Mouse (Mus musculus): ENCODE results near the gene Dclk2.
A peak's percentile ranks its signal among the peaks of the same experiment; 100 is the strongest.

Dclk2 gene

GRCm38 (mm10) chr3:86887512-86887911 lies 33.1 kb downstream of the Dclk2 start:
- DNase-seq = no peak

GRCm38 (mm10) chr3:86885180-86885579 lies 35.5 kb downstream of the Dclk2 start:
- no peak for DNase-seq

GRCm38 (mm10) chr3:86884481-86884880 lies 36.2 kb downstream of the Dclk2 start:
- DNase-seq = no peak

GRCm38 (mm10) chr3:86883985-86884384 lies 36.7 kb downstream of the Dclk2 start:
- DNase-seq = no peak

- no peak for DNase-seq
Observed at GRCm38 (mm10) chr3:86875912-86876311, 44.7 kb downstream of the Dclk2 start.

GRCm38 (mm10) chr3:86873092-86873600 lies 47.5 kb downstream of the Dclk2 start:
- DNase-seq = no peak

GRCm38 (mm10) chr3:86870952-86871351 lies 49.7 kb downstream of the Dclk2 start:
- no peak for DNase-seq

- no peak for DNase-seq
Observed at GRCm38 (mm10) chr3:86870411-86870810, 50.2 kb downstream of the Dclk2 start.

GRCm38 (mm10) chr3:86868721-86869120 lies 51.9 kb downstream of the Dclk2 start:
- DNase-seq = no peak

GRCm38 (mm10) chr3:86863327-86864008 lies 57.2 kb downstream of the Dclk2 start:
- DNase-seq = peak; percentile 23

- no peak for DNase-seq
Observed at GRCm38 (mm10) chr3:86862939-86863311, 57.7 kb downstream of the Dclk2 start.

GRCm38 (mm10) chr3:86862245-86862938 lies 58.3 kb downstream of the Dclk2 start:
- DNase-seq = no peak

- no peak for DNase-seq
Observed at GRCm38 (mm10) chr3:86859791-86860190, 60.9 kb downstream of the Dclk2 start.

GRCm38 (mm10) chr3:86858699-86859098 lies 62.0 kb downstream of the Dclk2 start:
- no peak for DNase-seq

GRCm38 (mm10) chr3:86857833-86858398 lies 62.7 kb downstream of the Dclk2 start:
- DNase-seq = no peak

- DNase-seq = no peak
Observed at GRCm38 (mm10) chr3:86852867-86853266, 67.8 kb downstream of the Dclk2 start.

- DNase-seq = no peak
Observed at GRCm38 (mm10) chr3:86851131-86851530, 69.5 kb downstream of the Dclk2 start.

GRCm38 (mm10) chr3:86850394-86851030 lies 70.1 kb downstream of the Dclk2 start:
- no peak for DNase-seq

GRCm38 (mm10) chr3:86849337-86849736 lies 71.3 kb downstream of the Dclk2 start:
- no peak for DNase-seq

- DNase-seq = no peak
Observed at GRCm38 (mm10) chr3:86847536-86847935, 73.1 kb downstream of the Dclk2 start.

- no peak for DNase-seq
Observed at GRCm38 (mm10) chr3:86846036-86846435, 74.6 kb downstream of the Dclk2 start.

GRCm38 (mm10) chr3:86845578-86845977 lies 75.1 kb downstream of the Dclk2 start:
- no peak for DNase-seq

- DNase-seq = peak; percentile 21
Observed at GRCm38 (mm10) chr3:86844804-86845481, 75.7 kb downstream of the Dclk2 start.

Data from thymus, postnatal 25 days (tissue).